Mouse (Mus musculus): ENCODE results near the gene Nrcam.

- TF ChIP-seq CTCF (IDR thresholded peaks at IDR 0.05; ENCODE audit: control insufficient read depth, insufficient read depth, low read length), result no peak
- no peak for TF ChIP-seq POLR2A (IDR thresholded peaks at IDR 0.05; ENCODE audit: borderline replicate concordance, control insufficient read depth, low read depth, low read length)
Observed at GRCm38 (mm10) chr12:44338195-44338622, 9.5 kb downstream of the Nrcam start.

Measured in bone marrow, adult 2 months (tissue).